Mouse (Mus musculus) common myeloid progenitor, adult 5-6 weeks (primary cell): ENCODE measurements around the gene Polr3c. TPM values are rescaled to one million over a fixed set of nuclear protein-coding genes. Genes with fewer than 3 reads are reported as not detected.
A peak's percentile ranks its signal among the peaks of the same experiment; 100 is the strongest.
"Not testable (repeated sequence)": the region's sequence is repeated elsewhere in the genome, so short reads cannot be mapped to it uniquely, and the experiment has no call there.

Experiments
- ATAC-seq: replicated peaks from 2 replicates; pipeline ENCODE4 v1.8.0; 2016; ENCODE audit warnings: low read depth, mild to moderate bottlenecking, moderate TSS enrichment, inconsistent platforms; ENCODE audit not compliant: poor library complexity, severe bottlenecking
- total RNA-seq: library from RNA; stranded (forward); fragments of 200-1000, 187-1606 nt; gene quantifications from 2 replicates; pipeline ENCODE4 v1.2.3, GENCODE M21; 2017

Gene Polr3c
- total RNA-seq, 1 experiment from 2014 or later = 25.8 TPM

- ATAC-seq = peak; percentile 65
These were observed 11.6 kb downstream of the Polr3c start for GRCm38 (mm10) chr3:96715854-96716253.

GRCm38 (mm10) chr3:96714286-96714685 is 13.1 kb downstream of the Polr3c start:
- ATAC-seq = no peak

- no peak for ATAC-seq
These were observed 18.8 kb downstream of the Polr3c start for GRCm38 (mm10) chr3:96708684-96709064.

GRCm38 (mm10) chr3:96707903-96708683 is 19.3 kb downstream of the Polr3c start, which contains the start of gene Nudt17:
Gene Nudt17 (minus strand): TSS chr3:96708562.
- peak; percentile 81 for ATAC-seq

- ATAC-seq = no peak
These were observed 20.4 kb downstream of the Polr3c start for GRCm38 (mm10) chr3:96706984-96707383.

- no peak for ATAC-seq
These were observed 21.2 kb downstream of the Polr3c start for GRCm38 (mm10) chr3:96706217-96706616.

- ATAC-seq = no peak
These were observed 22.6 kb downstream of the Polr3c start for GRCm38 (mm10) chr3:96704778-96705177.

- ATAC-seq = no peak
These were observed 26.4 kb downstream of the Polr3c start for GRCm38 (mm10) chr3:96701003-96701402.

GRCm38 (mm10) chr3:96700376-96700775 is 27.1 kb downstream of the Polr3c start:
- no peak for ATAC-seq

GRCm38 (mm10) chr3:96698993-96699690 is 28.3 kb downstream of the Polr3c start:
- ATAC-seq = no peak

- peak; percentile 66 for ATAC-seq
These were observed 30.4 kb downstream of the Polr3c start for GRCm38 (mm10) chr3:96696766-96697732.

GRCm38 (mm10) chr3:96696198-96696765 is 31.1 kb downstream of the Polr3c start, which contains the start of gene Pias3:
Gene Pias3 (plus strand): TSS chr3:96696384.
- peak; percentile 74 for ATAC-seq

- ATAC-seq = no peak
These were observed 33.8 kb downstream of the Polr3c start for GRCm38 (mm10) chr3:96693579-96693978.

- ATAC-seq = no peak
These were observed 34.9 kb downstream of the Polr3c start for GRCm38 (mm10) chr3:96692506-96692905.

- ATAC-seq = peak; percentile 85
These were observed 37.1 kb downstream of the Polr3c start for GRCm38 (mm10) chr3:96690298-96690697.

GRCm38 (mm10) chr3:96688854-96689253 is 38.6 kb downstream of the Polr3c start:
- no peak for ATAC-seq

- not testable (repeated sequence) for ATAC-seq
These were observed 41.4 kb downstream of the Polr3c start for GRCm38 (mm10) chr3:96686057-96686456.

GRCm38 (mm10) chr3:96684822-96685156 is 42.6 kb downstream of the Polr3c start:
- peak; percentile 47; the same call in 1 of the 2 replicates for ATAC-seq

GRCm38 (mm10) chr3:96684151-96684821 is 43.1 kb downstream of the Polr3c start:
- no peak for ATAC-seq
